In the genomic region with DNA sequence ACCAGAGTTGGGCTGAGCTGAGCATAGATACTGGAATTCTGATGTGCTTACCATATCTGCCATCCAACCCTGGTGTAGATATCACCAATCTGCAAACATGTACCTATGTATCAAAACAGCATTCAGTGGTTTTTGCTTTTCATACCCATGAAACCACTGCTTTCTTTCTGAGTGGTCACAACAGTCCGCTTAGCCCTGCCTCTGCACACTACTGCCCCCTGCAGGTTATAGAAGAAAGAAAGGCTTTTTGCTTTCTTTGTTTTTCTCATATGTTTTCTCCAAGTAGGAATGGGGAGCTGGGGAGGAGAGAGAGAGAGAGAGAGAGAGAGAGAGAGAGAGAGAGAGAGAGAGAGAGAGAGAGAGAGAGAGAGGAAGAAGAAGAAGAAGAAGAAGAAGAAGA, we compare ENCODE assay signal across 9 mouse cellular contexts.
DNase-seq lines count a peak whose midpoint lies in the region; ATAC-seq and TF ChIP-seq lines count a peak whose summit lies in the region.
"Had no signal": no experiment of that assay in that cellular context is flagged by ENCODE, and none has a peak within 500 bp of the region (broad histone marks: within the 10 kb centered on the region; RNA-seq: fewer than 3 reads in every experiment).

No protein-coding gene starts in this region.

- H3K4me2 ChIP-seq in intestine, postnatal 0 days (replicated peaks; ENCODE audit: low read depth) = no peak overlapping the region
- no peak overlapping the region for H3K4me2 ChIP-seq in intestine, embryonic 16.5 days (ENCODE audit: low read depth, low read length)
- H3K4me2 ChIP-seq: midbrain, embryonic 12.5 days had no signal

- H3K27ac ChIP-seq in intestine, postnatal 0 days (ENCODE audit: low read depth, low read length) = no peak overlapping the region
- H3K27ac ChIP-seq in intestine, embryonic 16.5 days (ENCODE audit: low read length) = no peak overlapping the region
- no peak overlapping the region for H3K27ac ChIP-seq in testis, adult 2 months (ENCODE audit: control insufficient read depth, insufficient read depth, low read depth, low read length)
- H3K27ac ChIP-seq: midbrain, embryonic 12.5 days had no signal

- 4% methylated on average over 1 of the region's 1 CpGs for WGBS in intestine, postnatal 0 days
- WGBS in intestine, embryonic 16.5 days = 4% methylated on average over 1 of the region's 1 CpGs

- peak; percentile 77 for TF ChIP-seq CTCF in intestine, postnatal 0 days (IDR thresholded peaks at IDR 0.05; ENCODE audit: low read depth)
- TF ChIP-seq CTCF in testis, adult 2 months (IDR thresholded peaks at IDR 0.05; ENCODE audit: control insufficient read depth, insufficient read depth, insufficient replicate concordance, low read depth, low read length) = peak; percentile 38; the same call in 1 of the 2 replicates

- H3K4me3 ChIP-seq in intestine, postnatal 0 days (ENCODE audit: low read depth, low read length) = no peak overlapping the region
- H3K4me3 ChIP-seq in intestine, embryonic 16.5 days (ENCODE audit: low read length) = no peak overlapping the region
- H3K4me3 ChIP-seq in testis, adult 2 months (ENCODE audit: control insufficient read depth, low read depth, low read length) = no peak overlapping the region
- H3K4me3 ChIP-seq: midbrain, embryonic 12.5 days had no signal

- TF ChIP-seq POLR2A in testis, adult 2 months (IDR thresholded peaks at IDR 0.05; ENCODE audit: control insufficient read depth, low read depth, low read length) = no peak

- no peak for DNase-seq in testis, postnatal 10 days (ENCODE audit: low spot score)
- peak; percentile 47 for DNase-seq in embryo, embryonic 9.5 days (ENCODE audit: extremely low spot score)
- DNase-seq in urinary bladder, adult 18-20 months (ENCODE audit: low spot score in 2 of 2) = no peak
- DNase-seq in gastrocnemius, postnatal 36 days = no peak
- no peak for DNase-seq in layer of hippocampus, postnatal 10 days (ENCODE audit: low spot score in 2 of 2)

- no peaks in the 10 kb centered on the region for H3K4me1 ChIP-seq in intestine, postnatal 0 days (replicated peaks; ENCODE audit: control insufficient read depth, insufficient read depth, low read length)
- 0 out of 2 replicates have a peak, but pooled peaks cover 2% of the 10 kb centered on the region for H3K4me1 ChIP-seq in intestine, embryonic 16.5 days (ENCODE audit: control insufficient read depth, insufficient read depth, low read length)
- H3K4me1 ChIP-seq in testis, adult 2 months (ENCODE audit: control insufficient read depth, insufficient read depth, low read length) = no peaks in the 10 kb centered on the region

- H3K9ac ChIP-seq in intestine, postnatal 0 days (ENCODE audit: low read depth, low read length) = no peak overlapping the region
- no peak overlapping the region for H3K9ac ChIP-seq in intestine, embryonic 16.5 days (ENCODE audit: low read depth, low read length)
- H3K9ac ChIP-seq: midbrain, embryonic 12.5 days had no signal

- ATAC-seq in intestine, postnatal 0 days = no peak
- ATAC-seq in intestine, embryonic 16.5 days = no peak

- intact Hi-C loops in gastrocnemius, postnatal 36 days (cut with DNase I) = no loop called here

- no peaks in the 10 kb centered on the region for H3K36me3 ChIP-seq in intestine, postnatal 0 days (ENCODE audit: control insufficient read depth, insufficient read depth)
- no peaks in the 10 kb centered on the region for H3K36me3 ChIP-seq in intestine, embryonic 16.5 days (ENCODE audit: control insufficient read depth, insufficient read depth, low read length)
- no peaks in the 10 kb centered on the region for H3K36me3 ChIP-seq in testis, adult 2 months (ENCODE audit: control insufficient read depth, insufficient read depth, low read length)
- H3K36me3 ChIP-seq: midbrain, embryonic 12.5 days had no signal

- 0 out of 2 replicates have a peak, but pooled peaks cover 6% of the 10 kb centered on the region for H3K27me3 ChIP-seq in intestine, postnatal 0 days (replicated peaks; ENCODE audit: control insufficient read depth, insufficient read depth, low read length)
- H3K27me3 ChIP-seq in intestine, embryonic 16.5 days (replicated peaks; ENCODE audit: control insufficient read depth, insufficient read depth, low read length) = no peaks in the 10 kb centered on the region
- no peaks in the 10 kb centered on the region for H3K27me3 ChIP-seq in testis, adult 2 months (ENCODE audit: control insufficient read depth, insufficient read depth, low read length)
- H3K27me3 ChIP-seq: midbrain, embryonic 12.5 days had no signal

- no peaks in the 10 kb centered on the region for H3K9me3 ChIP-seq in intestine, postnatal 0 days (ENCODE audit: control insufficient read depth)
- no peaks in the 10 kb centered on the region for H3K9me3 ChIP-seq in intestine, embryonic 16.5 days (ENCODE audit: control insufficient read depth, low read length)
- H3K9me3 ChIP-seq: midbrain, embryonic 12.5 days had no signal
